Mouse (Mus musculus): ENCODE results near the gene Ifitm10.

DNA sequence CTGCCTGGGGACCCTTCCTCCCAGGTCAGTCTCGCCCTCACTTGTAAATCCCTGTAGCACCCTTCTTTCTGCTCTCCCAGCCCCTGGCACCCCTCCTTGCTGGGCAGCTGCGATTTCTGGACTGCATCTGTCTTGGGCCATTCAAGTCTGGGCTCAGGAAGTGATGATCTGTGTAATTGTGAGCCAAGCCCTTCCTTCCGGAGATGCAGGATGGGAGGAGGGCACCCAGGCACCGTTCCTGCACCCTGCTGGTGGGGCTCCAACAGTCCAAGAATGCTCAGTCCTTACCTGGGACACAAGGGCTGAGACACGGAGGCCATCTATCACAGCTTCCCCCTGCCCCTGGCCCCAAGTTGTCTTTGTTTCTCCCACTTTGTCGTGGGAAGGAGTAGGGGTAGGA, 3.7 kb downstream of the Ifitm10 start:
- no peak for TF ChIP-seq CTCF (IDR thresholded peaks at IDR 0.05; ENCODE audit: control insufficient read depth, insufficient read depth, insufficient replicate concordance, low read depth, low read length)
- TF ChIP-seq POLR2A (IDR thresholded peaks at IDR 0.05; ENCODE audit: control insufficient read depth, low read depth, low read length): no peak

Measured in testis, adult 2 months (tissue).